Mouse (Mus musculus): ENCODE results near the gene Ifitm6.
"Not testable (repeated sequence)": the region's sequence is repeated elsewhere in the genome, so short reads cannot be mapped to it uniquely, and the experiment has no call there.

The Ifitm6 gene

GRCm38 (mm10) chr7:141008312-141008761 is 9.4 kb downstream of the Ifitm6 start:
- peak; percentile 56 to 67 for DNase-seq

- DNase-seq, result peak; percentile 42 to 45
These were observed 10.8 kb downstream of the Ifitm6 start for GRCm38 (mm10) chr7:141006914-141007313.

- DNase-seq, result no peak
These were observed 11.3 kb downstream of the Ifitm6 start for GRCm38 (mm10) chr7:141006446-141006845.

- DNase-seq, result no peak
These were observed 14.3 kb downstream of the Ifitm6 start for GRCm38 (mm10) chr7:141003248-141004010.

GRCm38 (mm10) chr7:141000881-141001708 is 16.6 kb downstream of the Ifitm6 start:
- DNase-seq, result no peak

- DNase-seq, result no peak
These were observed 18.6 kb downstream of the Ifitm6 start for GRCm38 (mm10) chr7:140998853-140999700.

GRCm38 (mm10) chr7:140997817-140998216 is 19.9 kb downstream of the Ifitm6 start:
- no peak for DNase-seq

- no peak for DNase-seq
These were observed 26.5 kb downstream of the Ifitm6 start for GRCm38 (mm10) chr7:140991117-140991689.

- DNase-seq, result no peak
These were observed 27.1 kb downstream of the Ifitm6 start for GRCm38 (mm10) chr7:140990622-140991021.

- DNase-seq, result no peak
These were observed 27.5 kb downstream of the Ifitm6 start for GRCm38 (mm10) chr7:140990185-140990584.

GRCm38 (mm10) chr7:140989022-140989421 is 28.7 kb downstream of the Ifitm6 start:
- DNase-seq, result no peak

GRCm38 (mm10) chr7:140987182-140988138 is 30.3 kb downstream of the Ifitm6 start:
- DNase-seq, result no peak

GRCm38 (mm10) chr7:140982971-140983370 is 34.8 kb downstream of the Ifitm6 start:
- DNase-seq, result no peak

GRCm38 (mm10) chr7:140981704-140982103 is 36.0 kb downstream of the Ifitm6 start:
- no peak for DNase-seq

- not testable (repeated sequence) for DNase-seq
These were observed 41.0 kb downstream of the Ifitm6 start for GRCm38 (mm10) chr7:140976720-140977119.

GRCm38 (mm10) chr7:140975465-140975864 is 42.3 kb downstream of the Ifitm6 start:
- no peak for DNase-seq

- no peak for DNase-seq
These were observed 42.8 kb downstream of the Ifitm6 start for GRCm38 (mm10) chr7:140974940-140975339.

- DNase-seq, result no peak
These were observed 44.1 kb downstream of the Ifitm6 start for GRCm38 (mm10) chr7:140973396-140974165.

GRCm38 (mm10) chr7:140971479-140972171 is 46.1 kb downstream of the Ifitm6 start:
- DNase-seq, result peak; percentile 34 to 58

- no peak for DNase-seq
These were observed 46.8 kb downstream of the Ifitm6 start for GRCm38 (mm10) chr7:140970931-140971330.
